Mouse (Mus musculus) layer of hippocampus, postnatal 25 days (tissue): Measurements from ENCODE around the gene H2-DMb2. TPM values are rescaled to one million over a fixed set of nuclear protein-coding genes. Genes with fewer than 3 reads are reported as not detected.

Experiments used
- DNase-seq, 2 experiments: peaks; one replicate each; pipeline ENCODE4 v3.0.0; 2022; ENCODE audit warnings: mixed read lengths in 2 of 2, low spot score in 1 of 2; ENCODE audit errors: extremely low spot score in 1 of 2
- total RNA-seq, 2 experiments: library from RNA; stranded (reverse); gene quantifications; 2 replicates each; pipeline ENCODE4 v1.2.3; 2021

H2-DMb2 gene
- total RNA-seq, result under 1 TPM; 0.69 to 0.94 TPM

DNA sequence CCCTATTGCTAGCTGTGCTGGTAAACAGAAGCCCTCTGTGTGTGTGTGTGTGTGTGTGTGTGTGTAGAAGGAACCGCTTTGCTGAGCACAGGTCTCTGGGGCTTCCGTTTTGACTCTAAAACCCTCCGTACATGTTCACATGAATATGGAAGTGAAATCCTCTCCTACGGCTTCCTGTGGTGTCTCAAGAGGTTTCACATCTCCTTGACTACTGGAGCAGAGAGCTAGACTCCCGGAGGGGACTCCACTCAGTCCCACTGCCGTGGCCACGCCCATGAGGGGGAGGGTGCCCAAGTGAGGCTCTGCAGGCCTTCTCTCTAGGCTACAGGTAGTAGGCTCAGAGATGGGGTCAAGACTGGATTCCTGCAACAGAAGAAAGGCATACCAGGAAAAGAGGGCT, at the start of gene H2-DMb2:
TSS of gene H2-DMb2 (plus strand) at position 275 of the 400 bp plus-strand sequence.
- DNase-seq, result no peak

DNA sequence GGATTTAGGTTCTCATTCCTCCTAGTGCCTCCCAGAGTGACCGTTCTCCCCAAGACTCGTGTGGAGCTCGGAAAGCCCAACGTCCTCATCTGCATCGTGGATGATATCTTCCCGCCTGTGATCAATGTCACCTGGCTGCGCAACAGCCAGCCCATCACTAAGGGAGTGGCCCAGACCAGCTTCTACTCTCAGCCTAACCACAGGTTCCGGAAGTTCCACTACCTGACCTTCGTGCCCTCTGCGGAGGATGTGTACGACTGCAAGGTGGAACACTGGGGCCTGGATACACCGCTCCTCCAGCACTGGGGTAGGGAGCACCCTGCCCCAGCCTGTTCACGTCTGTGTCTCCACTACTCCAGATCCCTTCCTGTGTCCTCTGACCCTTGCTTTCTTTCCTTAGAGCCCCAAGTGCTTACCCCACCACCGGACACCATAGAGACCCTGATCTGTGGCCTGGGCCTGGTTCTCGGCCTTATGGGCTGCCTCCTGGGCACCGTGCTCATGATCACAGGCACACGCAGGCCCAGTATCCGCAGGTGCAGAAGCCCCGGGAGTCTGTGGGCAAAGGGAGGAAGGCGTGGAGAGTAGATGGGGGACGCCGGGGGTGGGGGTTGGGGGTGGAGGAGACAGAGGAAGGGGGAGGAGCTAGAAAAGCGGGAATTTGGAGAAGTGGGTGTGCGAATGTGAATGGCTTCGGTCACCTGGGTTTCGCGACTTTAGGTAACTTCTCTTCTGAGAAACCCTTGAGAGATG, 48.6 kb upstream of the H2-DMb2 start:
- no peak for DNase-seq

DNA sequence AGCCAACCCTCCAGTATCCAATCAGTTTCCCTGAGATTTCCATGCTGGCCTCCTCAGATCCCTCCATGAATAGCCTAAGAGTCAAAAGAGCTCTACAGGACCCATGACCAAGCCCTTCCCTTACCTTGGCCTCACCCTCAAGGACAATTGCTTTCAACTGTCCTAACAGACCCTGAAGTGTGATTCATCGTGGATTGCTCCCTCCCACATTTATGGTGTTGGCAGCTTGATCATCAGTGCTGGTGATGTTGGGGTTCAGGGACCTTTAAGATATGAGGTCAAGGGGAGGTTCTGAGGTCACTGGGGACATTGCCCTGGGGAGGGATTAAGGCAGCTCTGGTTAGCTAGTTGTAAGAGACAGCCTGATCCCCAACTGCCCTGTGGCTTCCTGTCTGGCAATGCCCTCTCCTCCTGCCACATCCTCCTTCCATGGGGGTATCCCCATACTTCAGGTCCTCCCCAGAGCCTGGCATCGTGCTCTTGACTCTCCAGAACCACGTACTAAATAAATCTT, 46.6 kb upstream of the H2-DMb2 start:
- no peak for DNase-seq

DNA sequence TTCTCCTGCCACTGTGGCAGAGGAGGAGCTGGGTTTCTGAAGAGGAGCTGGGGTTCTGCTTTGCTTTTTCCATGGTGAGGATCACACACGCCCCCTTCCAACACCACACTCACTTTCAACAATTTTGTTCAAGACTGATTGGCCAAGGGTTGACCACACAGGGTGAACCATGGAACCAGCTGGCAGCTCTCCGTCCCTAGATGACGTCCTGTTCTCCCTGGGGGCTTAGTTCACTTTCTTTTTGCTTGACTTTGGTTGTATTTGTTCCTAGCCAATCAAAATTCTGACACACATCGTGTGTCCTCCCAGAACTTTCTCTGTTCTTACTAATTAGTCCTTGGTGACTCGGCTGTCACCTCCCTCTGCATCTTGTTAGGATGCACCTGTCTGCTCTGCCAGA, 45.8 kb upstream of the H2-DMb2 start:
- no peak for DNase-seq

DNA sequence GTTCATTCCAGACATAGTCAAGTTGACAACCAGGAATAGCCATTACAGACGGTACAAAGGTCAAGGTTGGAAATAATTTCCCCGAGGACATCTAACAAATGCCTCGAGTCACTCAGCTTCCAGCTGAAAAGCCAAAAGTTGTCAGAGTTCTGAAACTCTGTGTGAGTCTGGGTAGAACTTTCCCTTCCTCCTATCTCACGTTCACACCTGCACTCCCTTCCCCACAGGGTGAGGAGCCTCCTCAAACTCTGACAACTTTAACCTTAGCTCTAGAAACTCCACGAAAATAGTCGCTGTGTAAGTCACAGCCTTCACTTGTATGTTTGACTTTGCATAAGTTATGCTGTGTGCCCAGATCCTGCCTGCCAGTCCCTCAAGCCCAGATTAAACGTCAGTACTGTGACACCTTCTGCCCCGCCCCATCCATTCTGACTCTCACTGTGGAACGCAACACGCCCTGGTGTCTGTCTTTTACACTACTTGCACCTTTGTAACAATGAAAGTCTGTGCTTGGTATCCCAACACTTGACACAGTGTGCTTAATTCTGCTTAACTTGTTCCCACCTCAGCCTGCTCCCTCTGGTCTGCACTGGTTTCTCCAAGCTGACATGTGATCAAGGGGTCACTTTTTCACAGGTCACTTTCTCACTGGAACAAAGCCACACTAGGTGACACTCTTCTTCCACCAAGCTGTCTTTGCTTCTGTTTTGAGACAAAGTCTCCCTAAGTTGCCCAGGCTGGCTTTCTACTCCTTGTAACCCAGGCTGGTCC, 44.2 kb upstream of the H2-DMb2 start:
- no peak for DNase-seq

DNA sequence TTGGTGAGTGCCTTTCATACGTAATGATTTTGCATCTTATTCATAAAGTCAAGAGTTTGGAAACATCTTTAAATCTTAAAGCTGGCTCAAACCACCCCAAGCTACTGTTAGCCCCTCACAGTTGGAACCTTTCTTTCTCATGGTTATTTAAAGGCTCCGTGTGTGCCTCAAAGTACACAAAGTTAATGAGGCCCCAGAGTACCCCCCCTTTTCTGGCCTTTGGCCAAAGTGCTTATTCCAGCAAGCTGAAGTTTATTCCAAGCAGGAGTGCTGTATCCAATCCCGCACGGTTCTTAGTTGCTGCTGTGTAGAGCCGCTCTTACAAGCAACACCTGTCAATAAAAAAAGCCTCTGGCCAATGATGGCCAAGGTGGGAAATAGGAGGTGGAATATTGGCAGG, 43.6 kb upstream of the H2-DMb2 start:
- no peak for DNase-seq

DNA sequence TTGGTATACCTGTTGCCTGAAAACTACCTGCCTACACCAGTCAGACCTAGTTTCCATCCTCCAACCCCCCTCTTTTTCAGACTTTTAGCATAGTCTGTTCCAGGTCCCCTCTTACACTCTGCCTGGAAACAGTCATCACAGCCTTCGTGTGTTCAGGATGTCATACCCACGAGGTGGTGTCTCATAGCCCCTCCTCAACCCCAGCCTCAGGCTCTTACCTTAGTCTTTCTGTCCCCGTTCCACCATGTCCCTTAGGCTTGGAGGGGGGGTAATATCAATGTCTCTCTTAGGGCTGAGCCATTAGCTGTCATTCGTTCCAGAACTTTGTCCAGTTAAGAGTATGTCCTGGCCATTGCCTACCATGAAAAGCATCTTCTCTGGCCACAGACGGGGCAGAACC, 41.9 kb upstream of the H2-DMb2 start:
- DNase-seq, result no peak

DNA sequence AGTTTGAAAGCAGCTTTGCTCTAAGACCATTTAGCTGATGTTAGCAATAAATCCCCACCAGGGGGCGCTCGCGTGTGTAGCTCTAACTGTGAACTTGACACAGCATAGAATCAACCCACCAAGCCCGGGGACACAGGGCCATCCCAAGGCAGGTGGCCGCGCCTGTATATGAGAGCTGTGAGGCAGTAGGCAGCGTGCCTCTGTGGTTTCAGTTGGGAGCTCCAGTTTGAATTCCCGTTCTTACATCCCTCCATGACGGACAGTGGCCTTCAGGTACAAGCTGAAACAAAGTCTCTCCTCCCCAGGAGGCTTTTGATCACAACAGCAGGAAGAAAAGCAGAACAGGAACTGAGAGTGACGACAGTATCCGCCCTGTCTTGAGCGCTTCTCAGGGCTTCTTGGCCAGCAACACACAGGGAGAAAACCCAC, 41.5 kb upstream of the H2-DMb2 start:
- DNase-seq, result peak; percentile 87 to 99

DNA sequence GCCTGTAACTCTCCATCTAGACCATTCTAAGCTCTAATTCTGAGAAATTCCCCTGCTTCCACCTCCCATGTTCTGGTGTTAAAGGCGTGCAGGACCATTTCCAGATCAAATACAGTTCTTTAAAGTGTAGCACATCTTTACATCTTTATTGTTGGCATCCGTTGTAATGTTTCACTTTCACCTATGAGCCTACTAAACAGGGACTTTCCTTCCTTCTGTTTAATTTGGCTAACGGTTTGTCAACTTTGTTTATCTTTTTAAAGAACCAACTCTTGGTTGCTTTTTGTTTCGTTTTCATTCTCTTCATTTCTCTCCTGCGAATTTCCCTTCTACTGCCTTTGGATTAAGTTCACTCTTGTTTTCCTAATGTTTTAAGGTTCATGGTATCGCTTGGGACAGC, 40.3 kb upstream of the H2-DMb2 start:
- DNase-seq, result no peak

DNA sequence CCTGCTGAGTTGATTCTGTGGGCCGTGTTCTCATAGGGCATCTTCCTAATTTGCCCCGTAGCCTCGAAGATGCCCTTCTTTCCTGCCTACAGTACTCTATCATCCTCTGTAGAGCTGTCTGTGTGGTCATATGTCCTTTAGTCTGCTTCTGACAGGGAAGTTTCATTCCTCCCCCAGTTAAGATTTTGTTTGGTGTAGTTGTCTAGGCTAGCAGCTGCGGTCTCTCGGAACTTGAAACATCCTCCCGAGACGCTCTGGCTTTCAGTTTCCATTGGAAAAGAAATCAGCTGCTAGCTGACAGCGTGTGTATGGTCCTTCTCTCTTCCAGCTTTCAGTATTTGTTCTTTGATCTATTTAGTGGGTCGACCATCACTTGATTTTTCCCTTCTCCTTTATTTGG, 38.3 kb upstream of the H2-DMb2 start:
- no peak for DNase-seq

DNA sequence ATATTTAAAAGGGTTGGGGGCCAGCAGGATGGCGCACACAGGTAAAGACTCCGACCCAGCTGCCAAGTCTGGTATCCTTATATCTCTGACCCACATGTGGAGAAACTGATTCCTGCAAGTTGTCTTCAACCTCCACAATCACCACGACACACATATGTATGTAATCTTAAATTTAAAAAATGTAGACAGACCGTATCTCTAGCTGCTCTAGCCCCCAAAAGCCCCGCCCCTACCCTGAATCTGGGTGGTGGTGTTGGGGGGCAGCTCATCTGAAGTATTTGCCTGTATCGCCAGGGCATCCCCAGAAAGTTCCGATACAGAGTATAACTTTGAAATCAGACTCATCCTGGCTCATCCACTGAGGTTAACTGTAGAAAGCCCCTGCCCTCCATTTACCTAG, 36.6 kb upstream of the H2-DMb2 start:
- no peak for DNase-seq

DNA sequence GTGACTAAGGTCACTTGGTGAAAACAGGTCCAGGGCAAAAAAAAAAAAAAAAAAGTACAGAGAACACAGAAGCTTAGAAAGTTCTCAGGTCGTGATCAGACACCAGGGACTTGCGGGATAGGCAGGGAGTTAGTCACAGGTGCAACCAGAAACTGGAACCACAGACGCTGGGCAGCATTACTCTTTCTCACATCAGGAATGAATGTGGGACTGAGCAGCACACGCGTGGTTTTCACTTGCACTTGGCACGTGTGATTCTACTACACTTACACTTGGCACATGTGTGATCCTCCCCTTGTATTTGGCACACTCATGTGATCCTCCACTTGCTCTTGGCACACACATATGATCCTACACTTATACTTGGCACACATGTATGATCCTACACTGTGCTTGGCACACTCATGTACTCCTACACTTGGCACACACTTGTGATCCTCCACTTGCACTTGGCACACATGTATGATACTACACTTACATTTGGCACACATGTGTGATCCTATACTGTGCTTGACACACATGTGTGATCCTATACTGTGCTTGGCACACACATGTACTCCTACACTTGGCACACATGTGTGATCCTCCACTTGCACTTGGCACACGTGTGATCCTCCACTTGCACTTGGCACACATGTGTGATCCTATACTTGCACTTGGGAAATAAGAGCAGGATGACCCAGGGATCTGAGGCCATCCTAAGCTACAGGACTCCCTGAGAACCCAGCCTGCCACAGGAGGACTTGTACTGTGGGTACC, 35.8 kb upstream of the H2-DMb2 start:
- no peak for DNase-seq

DNA sequence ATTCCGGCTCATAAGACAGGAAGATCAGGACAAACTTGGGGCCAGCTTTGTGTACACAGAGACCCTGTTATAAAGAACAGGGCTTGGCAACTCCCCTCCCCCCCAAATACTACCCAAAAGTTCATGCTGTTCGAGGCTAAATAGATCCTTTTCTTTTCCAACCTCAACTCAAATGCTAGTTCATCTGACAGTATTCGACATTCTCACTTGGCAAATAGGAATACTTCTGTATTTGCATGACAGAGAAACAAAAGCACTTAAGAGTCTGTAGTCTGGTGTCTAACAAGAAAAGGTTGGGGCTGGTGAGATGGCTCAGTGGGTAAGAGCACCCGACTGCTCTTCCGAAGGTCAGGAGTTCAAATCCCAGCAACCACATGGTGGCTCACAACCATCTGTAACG, 34.6 kb upstream of the H2-DMb2 start:
- no peak for DNase-seq

DNA sequence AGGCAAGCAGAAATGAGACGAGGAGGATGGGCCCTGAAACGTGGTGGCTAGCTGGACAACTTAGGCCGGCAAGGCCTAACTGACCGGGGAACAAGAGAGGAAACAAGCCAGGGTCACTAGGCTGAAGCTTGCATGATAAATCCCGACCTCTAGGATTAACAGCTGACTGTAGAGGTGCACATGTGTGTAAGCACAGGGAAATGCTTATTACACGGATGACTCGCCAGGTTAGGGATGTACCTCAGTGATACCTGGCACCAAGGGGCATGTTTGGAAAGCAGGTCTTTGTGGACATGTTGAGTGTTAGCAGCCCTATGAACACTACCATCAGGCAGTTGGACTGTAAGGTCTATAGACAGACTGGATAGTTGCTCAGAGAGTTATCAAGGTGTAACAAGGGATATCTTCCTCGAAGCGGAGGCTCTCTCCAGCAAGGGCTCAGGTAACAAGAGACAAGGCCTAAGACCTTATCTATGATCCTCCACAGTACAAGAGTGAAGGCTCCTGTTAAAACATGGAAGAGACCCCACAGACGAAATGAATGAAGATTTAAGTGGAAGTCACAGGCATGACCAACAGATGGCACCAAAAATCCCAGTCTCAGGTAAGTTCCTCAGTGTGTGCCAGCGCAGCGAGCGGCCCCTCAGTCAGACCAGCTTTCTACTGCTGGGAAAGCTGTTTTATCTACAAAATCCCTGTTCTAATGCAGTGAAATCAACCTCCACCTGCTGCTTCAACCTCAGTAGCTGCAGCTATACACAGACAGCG, 33.9 kb upstream of the H2-DMb2 start:
- no peak for DNase-seq

DNA sequence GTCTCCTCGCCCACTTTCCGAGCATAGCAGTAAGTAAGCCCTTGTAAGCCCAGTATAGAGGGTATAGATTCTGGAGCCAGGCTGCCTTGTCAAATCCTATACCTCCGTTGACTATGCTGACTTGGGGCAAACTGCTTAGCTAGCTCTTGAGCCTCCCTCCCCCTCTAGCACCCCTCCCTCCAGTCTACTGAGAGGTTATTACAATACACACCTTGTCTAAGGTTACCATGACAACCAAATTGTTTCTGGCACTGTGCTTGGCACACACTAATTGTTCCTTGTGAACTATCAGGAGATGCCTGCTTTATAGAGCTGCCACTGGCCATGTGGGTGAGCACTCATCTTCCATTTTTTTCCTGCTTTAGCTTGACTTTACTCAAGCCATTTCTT, 33.3 kb upstream of the H2-DMb2 start:
- no peak for DNase-seq

DNA sequence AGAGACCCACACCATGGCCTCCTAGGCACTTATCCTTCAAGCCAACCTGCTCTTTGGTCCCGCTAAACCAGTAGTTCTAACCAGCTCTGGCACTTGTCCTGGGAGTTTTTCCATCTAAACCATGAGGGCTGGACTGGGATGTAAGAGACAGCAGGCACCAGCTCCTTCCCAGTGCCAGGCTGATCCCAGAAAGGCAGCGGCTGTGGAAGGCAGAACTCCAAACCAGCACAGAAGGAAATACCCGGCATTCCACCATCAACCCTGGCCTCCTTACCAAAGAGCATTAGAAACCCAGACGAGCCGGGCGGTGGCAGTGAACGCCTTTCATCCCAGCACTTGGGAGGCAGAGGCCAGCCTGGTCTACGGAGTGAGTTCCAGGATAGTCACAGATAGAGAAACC, 32.8 kb upstream of the H2-DMb2 start:
- DNase-seq, result no peak

DNA sequence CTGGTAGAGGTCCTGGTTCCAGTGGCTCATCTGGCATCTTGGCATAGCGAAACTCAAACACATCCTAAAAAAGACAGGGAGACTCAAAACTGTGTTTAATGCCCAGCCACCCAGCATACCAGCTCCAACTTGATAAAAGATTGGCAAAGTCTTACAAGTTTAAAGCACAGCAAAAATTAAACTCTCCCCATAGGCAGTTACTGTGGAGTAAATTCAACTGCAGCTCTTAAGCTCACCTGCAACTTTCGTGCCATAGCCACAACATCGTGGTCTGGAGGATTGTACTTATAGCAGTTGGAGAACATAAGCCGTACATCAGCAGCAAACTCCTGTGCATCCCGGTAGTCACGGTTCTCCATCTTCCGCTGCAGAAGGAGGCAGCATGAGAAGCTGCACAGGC, 29.0 kb upstream of the H2-DMb2 start:
- DNase-seq, result no peak

DNA sequence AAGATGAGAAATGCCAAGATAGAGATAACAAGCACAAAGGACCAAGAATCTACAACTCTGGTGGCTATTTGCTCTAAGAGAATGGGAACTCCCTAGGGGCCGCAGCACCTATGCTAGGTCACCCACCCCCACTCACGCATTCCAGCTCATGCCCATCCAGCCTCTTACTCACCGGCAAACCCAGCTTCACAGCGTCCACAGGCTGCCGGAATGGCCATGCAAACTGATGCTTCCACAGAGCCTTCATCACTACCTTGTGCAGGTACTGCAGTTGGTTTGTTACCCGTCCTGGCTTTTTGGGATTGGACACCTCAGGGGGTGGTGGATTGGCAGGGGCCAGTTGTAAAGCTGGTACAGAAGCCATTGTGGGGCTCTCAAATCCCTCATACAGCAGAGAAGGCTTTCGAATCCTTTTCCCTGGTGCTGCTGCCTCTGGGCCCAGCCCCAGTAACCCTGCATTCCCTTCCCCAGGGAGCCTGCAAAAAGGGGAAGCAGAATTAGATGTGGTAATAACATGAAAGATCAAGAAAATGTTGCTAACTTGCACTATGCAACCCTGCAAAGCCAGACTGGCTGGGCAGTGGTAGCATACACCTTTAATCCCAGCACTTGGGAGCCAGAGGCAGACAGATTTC, 26.3 kb upstream of the H2-DMb2 start:
- no peak for DNase-seq

DNA sequence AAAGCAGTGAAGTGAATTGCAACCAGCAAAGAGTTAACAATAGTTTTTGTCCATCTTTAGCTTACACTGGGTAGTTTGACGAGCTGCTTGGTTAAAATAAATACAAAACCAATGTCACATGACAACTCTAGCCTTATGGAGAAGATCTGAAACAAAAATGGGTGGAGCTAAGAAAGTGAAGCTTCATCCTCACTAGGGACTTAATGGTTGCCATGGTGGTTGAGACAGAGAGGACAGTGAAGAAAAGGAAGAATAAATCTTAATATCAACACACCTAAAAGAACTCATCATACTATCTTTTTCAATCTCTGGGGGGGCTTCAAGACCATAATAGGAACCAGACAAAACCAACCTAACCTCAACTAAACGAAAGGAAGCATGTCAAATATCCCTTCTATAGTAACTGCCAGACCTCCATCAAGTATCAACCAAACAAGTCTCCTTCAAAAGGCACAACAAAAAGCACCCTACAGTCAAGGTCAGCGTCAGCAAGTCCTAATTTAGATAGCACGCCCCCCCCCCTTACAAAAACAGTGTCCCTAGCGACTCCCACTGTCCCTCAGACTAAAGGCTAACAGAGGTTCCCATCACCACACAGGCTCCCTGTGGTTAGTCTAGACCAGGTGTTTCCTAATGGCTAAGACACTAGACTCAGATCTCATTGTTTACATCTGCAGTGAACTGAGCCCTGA, 25.5 kb upstream of the H2-DMb2 start:
- no peak for DNase-seq
